Mouse (Mus musculus): ENCODE results near the gene Zic1. TPM values are rescaled to one million over a fixed set of nuclear protein-coding genes. Genes with fewer than 3 reads are reported as not detected.

Zic1 gene
- polyA plus RNA-seq, 1 experiment from 2014 or later: not detected

DNA sequence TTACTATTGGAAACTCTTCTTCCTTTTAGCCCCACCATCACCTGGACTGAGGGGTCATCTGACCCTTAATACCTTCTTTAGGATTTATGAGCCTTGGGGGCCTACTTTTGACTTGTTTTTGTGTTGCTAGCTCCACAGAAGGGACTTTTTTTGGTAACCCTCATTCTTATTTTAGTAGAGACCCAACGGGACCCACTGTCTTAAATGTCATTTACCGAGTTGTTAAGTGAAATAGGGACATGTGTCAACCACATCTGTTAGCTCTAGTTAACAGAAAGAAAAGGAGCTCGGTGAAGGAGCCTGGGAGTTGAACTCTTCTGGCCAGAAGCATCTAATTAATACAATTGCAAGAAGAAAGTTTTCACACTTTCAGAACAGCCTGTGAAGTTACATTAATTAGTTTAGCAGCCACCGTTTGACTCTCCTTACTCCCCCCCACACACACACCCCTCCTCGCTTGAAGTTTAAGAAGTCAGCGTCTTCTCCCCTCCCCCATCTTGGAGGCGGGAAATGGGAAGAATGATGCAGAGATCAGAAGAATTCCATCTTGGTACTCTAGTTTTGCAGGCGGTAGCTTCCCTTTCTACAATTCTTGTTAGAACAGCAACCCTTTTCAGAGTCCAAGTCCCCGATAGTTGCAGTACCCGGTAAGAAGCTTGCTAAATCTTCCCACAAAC, 14.3 kb upstream of the Zic1 start:
- H3K27me3 ChIP-seq (ENCODE audit: control insufficient read depth, insufficient read depth, low read length): peaks cover 47% of the 10 kb centered on the region
- WGBS: under 1% methylated on average over 10 of the region's 10 CpGs
- H3K9ac ChIP-seq (ENCODE audit: low read length): no peak overlapping the region
- no peaks in the 10 kb centered on the region for H3K9me3 ChIP-seq (ENCODE audit: control insufficient read depth, low read length)
- DNase-seq (ENCODE audit: low spot score): no peak
- H3K4me1 ChIP-seq (replicated peaks; ENCODE audit: control insufficient read depth, insufficient read depth): no peaks in the 10 kb centered on the region
- H3K36me3 ChIP-seq (ENCODE audit: control insufficient read depth, insufficient read depth, low read length): no peaks in the 10 kb centered on the region
- TF ChIP-seq CTCF (IDR thresholded peaks at IDR 0.05; ENCODE audit: low read depth): no peak
- no peak for TF ChIP-seq EP300 (optimal IDR thresholded peaks at IDR 0.05)
- no peak overlapping the region for H3K27ac ChIP-seq (replicated peaks)
- H3K4me3 ChIP-seq (ENCODE audit: low read depth, low read length): no peak overlapping the region
- ATAC-seq (ENCODE audit: low FRiP score, low TSS enrichment): no peak
- H3K4me2 ChIP-seq (replicated peaks; ENCODE audit: low read depth): no peak overlapping the region

DNA sequence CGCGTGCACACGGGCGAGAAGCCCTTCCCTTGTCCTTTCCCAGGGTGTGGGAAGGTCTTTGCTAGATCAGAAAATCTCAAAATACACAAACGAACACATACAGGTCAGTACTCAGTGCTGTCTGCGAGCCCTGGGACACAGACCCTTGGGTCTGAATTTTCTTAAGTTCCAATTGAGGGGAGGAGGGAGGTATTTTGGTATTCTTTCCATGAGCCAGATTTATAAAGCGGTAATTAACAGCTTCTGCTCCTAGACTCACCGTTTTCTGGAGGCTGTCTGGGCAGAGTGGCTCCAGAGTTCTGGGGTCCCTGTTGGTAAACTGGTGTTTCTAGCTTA, 13.7 kb upstream of the Zic1 start:
- no peak overlapping the region for H3K4me2 ChIP-seq (replicated peaks; ENCODE audit: low read depth)
- DNase-seq (ENCODE audit: low spot score): no peak
- no peak for TF ChIP-seq EP300 (optimal IDR thresholded peaks at IDR 0.05)
- TF ChIP-seq CTCF (IDR thresholded peaks at IDR 0.05; ENCODE audit: low read depth): no peak

DNA sequence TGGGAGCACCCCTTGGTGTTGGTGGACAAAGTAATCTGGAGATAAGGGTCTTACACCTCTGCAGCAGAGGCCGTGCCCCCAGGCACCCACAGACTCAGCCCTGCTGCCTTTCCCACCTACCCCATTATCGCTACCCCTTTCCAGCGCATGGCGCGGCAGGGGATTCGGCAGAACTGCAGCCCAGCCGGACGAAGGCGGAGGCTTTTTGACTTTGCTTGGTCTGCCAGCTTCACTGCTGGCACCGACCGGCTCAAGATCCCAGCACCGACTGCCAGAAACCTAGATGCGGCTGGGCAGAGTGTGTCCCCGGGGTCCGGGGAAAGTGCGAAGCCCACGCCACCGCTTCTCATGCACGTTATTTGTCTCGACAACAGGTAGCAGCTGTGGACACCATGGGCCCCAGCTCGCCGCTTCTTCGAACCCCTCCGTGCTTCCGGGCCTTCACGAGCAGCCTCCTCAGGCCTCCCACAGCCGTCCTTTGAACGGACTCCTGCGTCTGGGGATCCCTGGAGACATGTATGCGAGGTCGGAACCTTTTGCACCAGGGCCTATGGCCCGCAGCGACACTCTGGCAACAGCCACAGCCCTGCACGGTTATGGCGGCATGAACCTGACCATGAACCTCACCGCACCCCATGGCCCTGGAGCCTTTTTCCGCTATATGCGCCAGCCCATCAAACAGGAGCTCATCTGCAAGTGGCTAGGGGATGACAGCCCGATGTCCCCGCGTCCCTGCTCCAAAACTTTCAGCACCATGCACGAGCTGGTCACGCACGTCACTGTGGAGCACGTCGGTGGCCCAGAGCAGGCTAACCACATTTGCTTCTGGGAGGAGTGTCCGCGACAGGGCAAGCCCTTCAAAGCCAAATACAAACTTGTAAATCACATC, 13.0 kb upstream of the Zic1 start:
- H3K4me2 ChIP-seq (replicated peaks; ENCODE audit: low read depth): no peak overlapping the region
- H3K36me3 ChIP-seq (ENCODE audit: control insufficient read depth, insufficient read depth, low read length): no peaks in the 10 kb centered on the region
- H3K4me1 ChIP-seq (replicated peaks; ENCODE audit: control insufficient read depth, insufficient read depth): no peaks in the 10 kb centered on the region
- TF ChIP-seq CTCF (IDR thresholded peaks at IDR 0.05; ENCODE audit: low read depth) (no peak), EP300 (optimal IDR thresholded peaks at IDR 0.05) (no peak)
- 2% methylated on average over 48 of the region's 48 CpGs for WGBS
- no peak overlapping the region for H3K4me3 ChIP-seq (ENCODE audit: low read depth, low read length)
- peaks cover 34% of the 10 kb centered on the region for H3K27me3 ChIP-seq (ENCODE audit: control insufficient read depth, insufficient read depth, low read length)
- H3K9me3 ChIP-seq (ENCODE audit: control insufficient read depth, low read length): no peaks in the 10 kb centered on the region
- DNase-seq (ENCODE audit: low spot score): no peak
- H3K9ac ChIP-seq (ENCODE audit: low read length): no peak overlapping the region
- ATAC-seq (ENCODE audit: low FRiP score, low TSS enrichment): no peak
- H3K27ac ChIP-seq (replicated peaks): no peak overlapping the region

More for the DNA sequence above, 13.7 kb upstream of the Zic1 start:
- no peaks in the 10 kb centered on the region for H3K4me1 ChIP-seq (replicated peaks; ENCODE audit: control insufficient read depth, insufficient read depth)
- H3K9me3 ChIP-seq (ENCODE audit: control insufficient read depth, low read length): no peaks in the 10 kb centered on the region
- no peak for ATAC-seq (ENCODE audit: low FRiP score, low TSS enrichment)
- no peaks in the 10 kb centered on the region for H3K36me3 ChIP-seq (ENCODE audit: control insufficient read depth, insufficient read depth, low read length)
- no peak overlapping the region for H3K27ac ChIP-seq (replicated peaks)
- no peak overlapping the region for H3K9ac ChIP-seq (ENCODE audit: low read length)
- H3K27me3 ChIP-seq (ENCODE audit: control insufficient read depth, insufficient read depth, low read length): peaks cover 40% of the 10 kb centered on the region
- no peak overlapping the region for H3K4me3 ChIP-seq (ENCODE audit: low read depth, low read length)
- WGBS: 3% methylated on average over 8 of the region's 8 CpGs

DNA sequence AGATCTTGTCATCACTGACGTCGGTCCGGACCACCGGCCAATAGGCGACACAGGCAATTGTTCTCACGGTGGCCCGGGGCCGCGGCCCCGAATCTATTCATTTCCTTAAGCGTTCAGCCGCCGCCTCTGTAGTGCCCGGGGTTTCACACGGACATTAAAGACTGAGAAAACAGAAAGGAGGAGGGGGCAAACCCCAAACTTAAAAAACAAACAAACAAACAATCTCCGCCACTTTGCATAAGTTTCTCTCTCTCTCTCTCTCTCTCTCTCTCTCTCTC, 12.2 kb upstream of the Zic1 start:
- 1% methylated on average over 16 of the region's 16 CpGs for WGBS
- H3K4me1 ChIP-seq (replicated peaks; ENCODE audit: control insufficient read depth, insufficient read depth): no peaks in the 10 kb centered on the region
- peaks cover 30% of the 10 kb centered on the region for H3K27me3 ChIP-seq (ENCODE audit: control insufficient read depth, insufficient read depth, low read length)
- no peaks in the 10 kb centered on the region for H3K36me3 ChIP-seq (ENCODE audit: control insufficient read depth, insufficient read depth, low read length)
- H3K9ac ChIP-seq (ENCODE audit: low read length): no peak overlapping the region
- no peak overlapping the region for H3K4me2 ChIP-seq (replicated peaks; ENCODE audit: low read depth)
- no peak overlapping the region for H3K4me3 ChIP-seq (ENCODE audit: low read depth, low read length)
- DNase-seq (ENCODE audit: low spot score) (no peak), ATAC-seq (ENCODE audit: low FRiP score, low TSS enrichment) (no peak)
- H3K27ac ChIP-seq (replicated peaks): no peak overlapping the region
- H3K9me3 ChIP-seq (ENCODE audit: control insufficient read depth, low read length): no peaks in the 10 kb centered on the region
- TF ChIP-seq CTCF (IDR thresholded peaks at IDR 0.05; ENCODE audit: low read depth) (no peak), EP300 (optimal IDR thresholded peaks at IDR 0.05) (no peak)

DNA sequence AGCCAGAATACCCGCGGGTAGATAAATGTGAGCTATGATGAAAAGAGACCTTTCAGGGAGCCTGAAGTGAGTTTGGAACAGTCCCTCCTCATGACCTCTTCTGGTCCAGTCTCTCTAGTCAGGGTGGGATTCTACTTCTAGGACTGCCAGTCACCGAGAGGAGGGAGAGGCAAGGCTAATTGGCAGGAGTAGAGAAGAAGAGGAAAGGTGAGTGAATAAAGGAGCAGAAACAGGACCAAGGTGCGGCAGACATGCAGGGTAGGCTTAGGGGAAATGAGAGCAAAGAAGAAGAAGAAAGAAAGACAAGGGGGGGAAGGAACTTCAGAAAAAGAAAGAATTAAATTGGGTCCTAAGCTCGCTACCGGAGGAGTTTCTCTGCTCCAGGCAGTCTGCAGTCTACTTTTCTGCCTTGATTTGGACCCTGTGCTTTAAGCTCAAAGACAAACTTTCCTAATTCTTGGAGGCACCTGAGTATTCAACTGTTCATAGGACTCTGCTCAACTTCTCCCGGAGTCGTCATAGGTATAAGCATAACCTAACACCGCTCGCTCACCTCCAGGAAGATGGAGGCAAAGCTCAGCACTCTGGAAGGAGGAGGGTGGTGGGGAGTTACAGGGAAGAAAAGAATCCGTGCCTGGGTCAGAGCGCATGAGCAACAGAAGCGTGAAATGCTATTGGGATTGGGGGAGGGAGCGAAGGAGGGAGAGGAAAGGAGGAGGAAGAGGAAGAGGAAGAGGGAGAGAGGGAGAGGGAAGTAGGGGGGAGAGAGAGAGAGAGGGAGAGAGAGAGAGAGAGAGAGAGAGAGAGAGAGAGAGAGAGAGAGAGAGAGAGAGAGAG, 11.6 kb upstream of the Zic1 start:
- H3K4me3 ChIP-seq (ENCODE audit: low read depth, low read length): no peak overlapping the region
- no peak overlapping the region for H3K9ac ChIP-seq (ENCODE audit: low read length)
- DNase-seq (ENCODE audit: low spot score) (no peak), ATAC-seq (ENCODE audit: low FRiP score, low TSS enrichment) (no peak)
- TF ChIP-seq EP300 (optimal IDR thresholded peaks at IDR 0.05) (no peak), CTCF (IDR thresholded peaks at IDR 0.05; ENCODE audit: low read depth) (no peak)
- no peaks in the 10 kb centered on the region for H3K4me1 ChIP-seq (replicated peaks; ENCODE audit: control insufficient read depth, insufficient read depth)
- WGBS: 1% methylated on average over 14 of the region's 14 CpGs
- H3K9me3 ChIP-seq (ENCODE audit: control insufficient read depth, low read length): no peaks in the 10 kb centered on the region
- no peak overlapping the region for H3K4me2 ChIP-seq (replicated peaks; ENCODE audit: low read depth)
- H3K27ac ChIP-seq (replicated peaks): no peak overlapping the region
- peaks cover 25% of the 10 kb centered on the region for H3K27me3 ChIP-seq (ENCODE audit: control insufficient read depth, insufficient read depth, low read length)
- no peaks in the 10 kb centered on the region for H3K36me3 ChIP-seq (ENCODE audit: control insufficient read depth, insufficient read depth, low read length)

Measured in stomach, postnatal 0 days (tissue).